Mouse (Mus musculus) embryonic fibroblast, embryonic 13.5 days (primary cell): ENCODE measurements around the gene Cit. TPM values are rescaled to one million over a fixed set of nuclear protein-coding genes. Genes with fewer than 3 reads are reported as not detected.
A peak's percentile ranks its signal among the peaks of the same experiment; 100 is the strongest.

ENCODE experiments used
- H3K27ac ChIP-seq: 2 replicates; pipeline ENCODE4 v1.5.1; 2012; ENCODE audit warnings: low read length, control low read depth, inconsistent platforms; ENCODE audit not compliant: insufficient read depth
- H3K4me1 ChIP-seq: 2 replicates; pipeline ENCODE4 v1.6.1; 2011; ENCODE audit warnings: low read length; ENCODE audit not compliant: control insufficient read depth, insufficient read depth
- H3K4me3 ChIP-seq: 2 replicates; pipeline ENCODE4 v1.5.1; 2011; ENCODE audit warnings: mild to moderate bottlenecking, control low read depth, low read length; ENCODE audit not compliant: insufficient read depth
- CTCF ChIP-seq: IDR thresholded peaks from 2 replicates; pipeline ENCODE4 v1.5.1; 2011; ENCODE audit warnings: mild to moderate bottlenecking, control low read depth, low read length, moderate library complexity, borderline replicate concordance; ENCODE audit not compliant: insufficient read depth
- POLR2A ChIP-seq: IDR thresholded peaks from 2 replicates; pipeline ENCODE4 v1.6.1; 2011; ENCODE audit warnings: low read depth, mild to moderate bottlenecking, control low read depth, low read length, moderate library complexity
- polyA plus RNA-seq: library from polyadenylated mRNA; stranded (reverse); fragments of >200 nt; gene quantifications from 2 replicates; pipeline ENCODE4 v1.2.4, GENCODE M21; 2011; ENCODE audit warnings: low read depth; ENCODE audit not compliant: missing spikeins, insufficient read length

Cit gene
- polyA plus RNA-seq, 1 experiment: 14.3 TPM

DNA sequence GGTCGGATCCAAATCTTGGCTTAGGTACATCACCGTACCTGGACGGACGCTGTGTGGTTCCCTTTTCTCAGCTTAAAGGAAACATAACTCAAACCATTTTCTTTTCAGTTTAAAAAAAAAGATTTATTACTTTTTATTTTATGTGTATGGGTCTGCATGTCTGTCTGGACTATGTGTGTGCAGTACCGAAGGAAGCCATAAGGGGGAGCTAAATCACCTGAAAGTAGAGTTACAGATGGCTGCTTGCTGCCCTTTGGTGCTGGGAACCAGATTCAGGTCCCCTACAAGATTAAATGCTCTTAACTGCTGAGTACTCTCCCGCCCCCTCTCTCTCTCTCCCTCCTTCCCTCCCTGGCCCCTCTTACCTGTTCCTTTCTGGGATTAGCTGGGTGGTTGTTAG is 112.1 kb downstream of the Cit start:
- TF ChIP-seq CTCF (no peak), POLR2A (no peak)
- H3K4me1 ChIP-seq: no peaks in the 10 kb centered on the region
- H3K4me3 ChIP-seq: no peak overlapping the region
- H3K27ac ChIP-seq: no peak overlapping the region

- Histone ChIP-seq H3K4me1 (no peaks in the 10 kb centered on the region), H3K27ac (no peak overlapping the region), H3K4me3 (no peak overlapping the region)
- TF ChIP-seq CTCF: no peak
- no peak for TF ChIP-seq POLR2A
These were observed 113.3 kb downstream of the Cit start for GRCm38 (mm10) chr5:115958344-115958743.

- Histone ChIP-seq H3K4me3 (no peak overlapping the region), H3K4me1 (no peaks in the 10 kb centered on the region), H3K27ac (no peak overlapping the region)
- TF ChIP-seq POLR2A: no peak
- no peak for TF ChIP-seq CTCF
These were observed 113.7 kb downstream of the Cit start for GRCm38 (mm10) chr5:115958814-115959213.

DNA sequence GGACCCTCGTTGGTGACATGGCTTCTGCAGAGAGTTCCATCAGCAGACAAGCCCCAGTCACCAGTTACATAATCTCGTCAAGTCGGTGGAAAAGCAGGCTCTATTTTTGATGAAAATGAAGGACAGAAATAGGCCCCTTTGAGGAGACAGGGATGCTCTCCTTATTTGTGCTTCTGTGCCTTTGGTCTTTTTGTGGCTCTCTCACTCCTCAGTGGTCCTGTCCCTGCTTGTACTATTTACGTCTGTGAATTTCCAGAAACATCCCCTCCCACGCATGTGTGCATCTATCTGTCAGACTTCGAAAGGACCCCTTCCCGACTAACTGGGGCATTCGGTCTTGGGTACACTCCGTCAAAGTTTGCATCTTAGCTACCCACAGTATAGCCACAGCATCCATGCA is 116.7 kb downstream of the Cit start:
- Histone ChIP-seq H3K4me1 (no peaks in the 10 kb centered on the region), H3K4me3 (no peak overlapping the region), H3K27ac (no peak overlapping the region)
- TF ChIP-seq POLR2A: no peak

DNA sequence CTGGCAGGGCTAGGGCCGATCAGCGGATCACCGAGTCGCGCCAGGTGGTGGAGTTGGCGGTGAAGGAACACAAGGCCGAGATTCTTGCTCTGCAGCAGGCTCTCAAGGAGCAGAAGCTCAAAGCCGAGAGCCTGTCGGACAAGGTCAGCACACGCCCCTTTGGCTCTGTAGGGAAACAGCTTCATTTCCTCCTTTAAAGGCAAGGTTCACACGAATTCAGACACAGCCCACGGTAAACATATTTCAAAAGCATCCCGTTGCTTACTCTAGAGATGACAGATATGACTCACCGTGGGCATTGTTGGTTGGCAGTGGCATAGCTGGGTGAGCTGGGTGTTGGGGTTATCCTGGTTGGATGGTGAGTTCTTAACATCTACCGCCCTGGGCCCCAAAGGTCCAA is 126.2 kb downstream of the Cit start:
- Histone ChIP-seq H3K4me1 (no peaks in the 10 kb centered on the region), H3K27ac (no peak overlapping the region), H3K4me3 (no peak overlapping the region)
- no peak for TF ChIP-seq CTCF
- no peak for TF ChIP-seq POLR2A

DNA sequence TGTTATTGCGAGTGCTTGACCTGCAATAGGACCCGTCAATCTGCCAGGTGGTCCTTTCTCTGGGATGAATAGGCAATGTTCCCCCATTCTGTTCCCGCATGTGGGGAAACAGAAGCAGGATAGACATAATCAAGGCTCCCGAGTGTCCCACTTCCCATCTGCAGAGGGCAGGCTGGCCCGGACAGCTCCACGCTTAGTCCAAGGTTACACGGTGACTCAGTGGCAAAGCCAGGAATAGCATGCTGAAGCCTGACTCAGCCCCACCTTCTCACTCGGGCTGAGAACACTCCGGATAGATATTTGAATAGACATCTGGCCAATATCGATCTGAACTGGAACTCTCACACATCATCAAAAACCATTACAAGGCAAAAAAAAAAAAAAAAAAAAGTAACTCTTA is 130.6 kb downstream of the Cit start:
- no peak overlapping the region for H3K4me3 ChIP-seq
- no peak for TF ChIP-seq POLR2A
- TF ChIP-seq CTCF: no peak
- no peaks in the 10 kb centered on the region for H3K4me1 ChIP-seq
- H3K27ac ChIP-seq: no peak overlapping the region

- no peak for TF ChIP-seq POLR2A
- TF ChIP-seq CTCF: no peak
- H3K4me1 ChIP-seq: no peaks in the 10 kb centered on the region
- H3K4me3 ChIP-seq: no peak overlapping the region
- H3K27ac ChIP-seq: no peak overlapping the region
These were observed 131.4 kb downstream of the Cit start for GRCm38 (mm10) chr5:115976446-115976845.

- no peak overlapping the region for H3K4me3 ChIP-seq
- TF ChIP-seq POLR2A (no peak), CTCF (no peak)
- no peak overlapping the region for H3K27ac ChIP-seq
- no peaks in the 10 kb centered on the region for H3K4me1 ChIP-seq
These were observed 132.2 kb downstream of the Cit start for GRCm38 (mm10) chr5:115977266-115977665.

GRCm38 (mm10) chr5:115977757-115978156 is 132.7 kb downstream of the Cit start:
- TF ChIP-seq POLR2A: no peak
- no peak for TF ChIP-seq CTCF
- H3K27ac ChIP-seq: no peak overlapping the region
- no peaks in the 10 kb centered on the region for H3K4me1 ChIP-seq
- H3K4me3 ChIP-seq: no peak overlapping the region

- TF ChIP-seq POLR2A (no peak), CTCF (no peak)
- Histone ChIP-seq H3K4me3 (no peak overlapping the region), H3K4me1 (no peaks in the 10 kb centered on the region), H3K27ac (no peak overlapping the region)
These were observed 133.2 kb downstream of the Cit start for GRCm38 (mm10) chr5:115978255-115978654.

GRCm38 (mm10) chr5:115979134-115979696 is 134.1 kb downstream of the Cit start:
- H3K4me3 ChIP-seq: no peak overlapping the region
- TF ChIP-seq POLR2A (no peak), CTCF (peak; percentile 49; the same call in 1 of the 2 replicates)
- H3K27ac ChIP-seq: no peak overlapping the region
- no peaks in the 10 kb centered on the region for H3K4me1 ChIP-seq
